10 mouse cellular contexts compared by ENCODE assay signal in genomic region chr1:119508548-119508947, GRCm38 (mm10). TPM values are rescaled to one million over a fixed set of nuclear protein-coding genes. Genes with fewer than 3 reads are reported as not detected.
DNase-seq lines count a peak whose midpoint lies in the region; ATAC-seq lines count a peak whose summit lies in the region.
"Had no signal": no experiment of that assay in that cellular context is flagged by ENCODE, and none has a peak within 500 bp of the region (broad histone marks: within the 10 kb centered on the region; RNA-seq: fewer than 3 reads in every experiment).

No protein-coding gene starts in this region.

- H3K4me2 ChIP-seq in embryonic facial prominence, embryonic 13.5 days = no peak overlapping the region
- no peak overlapping the region for H3K4me2 ChIP-seq in limb, embryonic 15.5 days
- H3K4me2 ChIP-seq: liver, embryonic 11.5 days; neural tube, embryonic 12.5 days had no signal

- H3K36me3 ChIP-seq in embryonic facial prominence, embryonic 13.5 days = no peaks in the 10 kb centered on the region
- no peaks in the 10 kb centered on the region for H3K36me3 ChIP-seq in limb, embryonic 15.5 days
- H3K36me3 ChIP-seq: neural tube, embryonic 12.5 days had no signal

- H3K4me3 ChIP-seq in embryonic facial prominence, embryonic 13.5 days = no peak overlapping the region
- H3K4me3 ChIP-seq in limb, embryonic 15.5 days = no peak overlapping the region
- H3K4me3 ChIP-seq: neural tube, embryonic 12.5 days had no signal

- peaks cover 16% of the 10 kb centered on the region for H3K4me1 ChIP-seq in embryonic facial prominence, embryonic 13.5 days
- peaks cover 21% of the 10 kb centered on the region for H3K4me1 ChIP-seq in limb, embryonic 15.5 days

- DNase-seq in gastrocnemius, postnatal 25 days = peak; percentile 34
- no peak for DNase-seq in gastrocnemius, adult 8-10 months (ENCODE audit: low spot score in 2 of 2)
- DNase-seq in heart, postnatal 14 days = peak; percentile 53 to 59
- no peak for DNase-seq in urinary bladder, adult 2 months (ENCODE audit: low spot score)
- no peak for DNase-seq in embryo, embryonic 10.5 days (ENCODE audit: low spot score)

- H3K9me3 ChIP-seq in embryonic facial prominence, embryonic 13.5 days = no peaks in the 10 kb centered on the region
- no peaks in the 10 kb centered on the region for H3K9me3 ChIP-seq in limb, embryonic 15.5 days
- H3K9me3 ChIP-seq: neural tube, embryonic 12.5 days had no signal

- H3K27me3 ChIP-seq in embryonic facial prominence, embryonic 13.5 days = peaks cover 4% of the 10 kb centered on the region; the same call in 1 of the 2 replicates
- no peaks in the 10 kb centered on the region for H3K27me3 ChIP-seq in limb, embryonic 15.5 days

- H3K9ac ChIP-seq in embryonic facial prominence, embryonic 13.5 days = no peak overlapping the region
- no peak overlapping the region for H3K9ac ChIP-seq in limb, embryonic 15.5 days
- H3K9ac ChIP-seq: neural tube, embryonic 12.5 days had no signal

- 0 out of 2 replicates have a peak overlapping the region, but pooled peaks have one; percentile 4 for H3K27ac ChIP-seq in embryonic facial prominence, embryonic 13.5 days
- H3K27ac ChIP-seq in limb, embryonic 15.5 days = peak overlapping the region; percentile 47; the same call in 1 of the 2 replicates
- H3K27ac ChIP-seq: neural tube, embryonic 12.5 days had no signal

- intact Hi-C loops in heart, postnatal 14 days (cut with DNase I) = loop anchor here (2.0 to 10.0 kb wide), 2 partner anchors 16 to 1194 kb away; partner anchors contain the start of gene Tsn

- ATAC-seq in embryonic facial prominence, embryonic 13.5 days (ENCODE audit: insufficient number of reproducible peaks, insufficient read depth, low FRiP score, low TSS enrichment, low read depth) = no peak
- no peak for ATAC-seq in limb, embryonic 15.5 days (ENCODE audit: insufficient number of reproducible peaks, low FRiP score, low TSS enrichment, low read depth)
- ATAC-seq in megakaryocyte, adult 5-6 weeks (ENCODE audit: poor library complexity, severe bottlenecking) = no peak

- 44% methylated on average over 4 of the region's 4 CpGs for WGBS in embryonic facial prominence, embryonic 13.5 days
- 31% methylated on average over 4 of the region's 4 CpGs for WGBS in limb, embryonic 15.5 days

RNA-seq across cellular contexts. Expression of gene Ralb, which starts 4.0 kb away (rescaled TPM):
- total RNA-seq in gastrocnemius, postnatal 25 days (2021) = 10 to 100 TPM in 1 of 2 experiments, 1 to 10 TPM in 1; 7.7 to 10.4 TPM
- 1 to 10 TPM; 6.2 to 9.9 (median 7.0) TPM for total RNA-seq in gastrocnemius, adult 8-10 months (2022)
- 115 and 117 TPM in 2 replicates for polyA plus RNA-seq in embryonic facial prominence, embryonic 13.5 days (2015; fragmentation: Nextera tagmentation; extraction: Ambion mirVana)
- total RNA-seq in heart, postnatal 14 days (2021) = 10 to 100 TPM; 36.7 to 39.6 TPM
- 135 and 136 TPM in 2 replicates for polyA plus RNA-seq in limb, embryonic 15.5 days (2015; fragmentation: Nextera tagmentation; extraction: Ambion mirVana)
- total RNA-seq in megakaryocyte, adult 5-6 weeks (2015) = 33.8 and 33.9 TPM in 2 replicates
- total RNA-seq in megakaryocyte, adult 5-6 weeks (2017) = 67.8 and 72.4 TPM in 2 replicates
- 53.3 and 59.1 TPM in 2 replicates for polyA plus RNA-seq in urinary bladder, adult 2 months (2012; rRNA removed)

RNA-seq across cellular contexts. Expression of gene Tmem185b, which starts 17.4 kb away (rescaled TPM):
- 1 to 10 TPM; 3.7 to 4.3 TPM for total RNA-seq in gastrocnemius, postnatal 25 days (2021)
- 1 to 10 TPM; 3.4 to 6.5 (median 4.9) TPM for total RNA-seq in gastrocnemius, adult 8-10 months (2022)
- 23.8 and 27.1 TPM in 2 replicates for polyA plus RNA-seq in embryonic facial prominence, embryonic 13.5 days (2015; fragmentation: Nextera tagmentation; extraction: Ambion mirVana)
- total RNA-seq in heart, postnatal 14 days (2021) = 10 to 100 TPM; 12.1 to 12.3 TPM
- polyA plus RNA-seq in limb, embryonic 15.5 days (2015; fragmentation: Nextera tagmentation; extraction: Ambion mirVana) = 24.6 and 27.1 TPM in 2 replicates
- total RNA-seq in megakaryocyte, adult 5-6 weeks (2015) = 24.9 and 25.0 TPM in 2 replicates
- total RNA-seq in megakaryocyte, adult 5-6 weeks (2017) = 14.6 and 19.3 TPM in 2 replicates
- polyA plus RNA-seq in urinary bladder, adult 2 months (2012; rRNA removed) = 16.6 and 21.7 TPM in 2 replicates

Comparison
In these comparisons a context has a peak if more than half of its experiments do, and no peak if none do; other contexts are left out.
1. DNase-seq: peak in gastrocnemius, postnatal 25 days (single experiment) and heart, postnatal 14 days (2 of 2); none in gastrocnemius, adult 8-10 months (0 of 2), urinary bladder, adult 2 months (single experiment) and embryo, embryonic 10.5 days (single experiment).